Mouse (Mus musculus) CH12.LX (cell line): ENCODE measurements around the gene Fdxacb1.

Source experiments
- CTCF ChIP-seq, 2 experiments: IDR thresholded peaks in 1 of 2; conservative IDR thresholded peaks in 1 of 2; 2 replicates each; pipeline ENCODE4 v1.5.1; 2011 to 2012; ENCODE audit warnings: low read depth in 2 of 2, low read length in 2 of 2, improper control_type of control experiment in 1 of 2, inconsistent platforms in 1 of 2, mild to moderate bottlenecking in 1 of 2, moderate library complexity in 1 of 2
- ELF1 ChIP-seq: IDR thresholded peaks from 2 replicates; pipeline ENCODE4 v1.6.1; 2014; ENCODE audit warnings: low read depth, mild to moderate bottlenecking, inconsistent platforms, low read length, improper control_type of control experiment
- NELFE ChIP-seq: IDR thresholded peaks from 2 replicates; pipeline ENCODE4 v1.6.1; 2011; ENCODE audit warnings: low read depth, low read length, improper control_type of control experiment
- TCF12 ChIP-seq: IDR thresholded peaks from 2 replicates; pipeline ENCODE4 v1.6.1; 2014; ENCODE audit warnings: low read depth, mild to moderate bottlenecking, inconsistent platforms, low read length, improper control_type of control experiment

DNA sequence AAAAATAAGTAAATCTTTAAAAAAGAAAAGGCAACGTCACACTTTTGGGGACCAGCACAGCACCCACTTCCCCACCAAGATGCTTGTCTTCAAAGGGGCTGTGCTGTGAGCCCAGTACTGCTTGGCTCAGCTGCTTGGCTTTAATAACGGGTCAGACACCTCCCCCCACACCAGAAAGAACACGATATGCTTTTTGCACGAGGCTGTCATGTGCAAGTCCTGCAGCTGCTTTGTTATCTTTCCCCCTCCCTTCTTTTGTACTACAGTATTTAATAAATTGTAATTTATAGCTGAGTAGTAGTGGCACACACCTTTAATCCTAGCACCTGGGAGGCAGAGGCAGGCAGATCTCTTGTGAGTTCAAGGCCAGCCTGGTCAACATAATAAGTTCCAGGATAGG, 49.2 kb upstream of the Fdxacb1 start:
- TF ChIP-seq NELFE (no peak), TCF12 (no peak), CTCF (conservative IDR thresholded peaks at IDR 0.05 in 1 of 2, IDR thresholded peaks at IDR 0.05 in 1 of 2; ENCODE audit: low read depth in 2 of 2, low read length in 2 of 2) (no peak), ELF1 (no peak)
